Comparison of ENCODE assay signal across 9 mouse cellular contexts in the genomic region with DNA sequence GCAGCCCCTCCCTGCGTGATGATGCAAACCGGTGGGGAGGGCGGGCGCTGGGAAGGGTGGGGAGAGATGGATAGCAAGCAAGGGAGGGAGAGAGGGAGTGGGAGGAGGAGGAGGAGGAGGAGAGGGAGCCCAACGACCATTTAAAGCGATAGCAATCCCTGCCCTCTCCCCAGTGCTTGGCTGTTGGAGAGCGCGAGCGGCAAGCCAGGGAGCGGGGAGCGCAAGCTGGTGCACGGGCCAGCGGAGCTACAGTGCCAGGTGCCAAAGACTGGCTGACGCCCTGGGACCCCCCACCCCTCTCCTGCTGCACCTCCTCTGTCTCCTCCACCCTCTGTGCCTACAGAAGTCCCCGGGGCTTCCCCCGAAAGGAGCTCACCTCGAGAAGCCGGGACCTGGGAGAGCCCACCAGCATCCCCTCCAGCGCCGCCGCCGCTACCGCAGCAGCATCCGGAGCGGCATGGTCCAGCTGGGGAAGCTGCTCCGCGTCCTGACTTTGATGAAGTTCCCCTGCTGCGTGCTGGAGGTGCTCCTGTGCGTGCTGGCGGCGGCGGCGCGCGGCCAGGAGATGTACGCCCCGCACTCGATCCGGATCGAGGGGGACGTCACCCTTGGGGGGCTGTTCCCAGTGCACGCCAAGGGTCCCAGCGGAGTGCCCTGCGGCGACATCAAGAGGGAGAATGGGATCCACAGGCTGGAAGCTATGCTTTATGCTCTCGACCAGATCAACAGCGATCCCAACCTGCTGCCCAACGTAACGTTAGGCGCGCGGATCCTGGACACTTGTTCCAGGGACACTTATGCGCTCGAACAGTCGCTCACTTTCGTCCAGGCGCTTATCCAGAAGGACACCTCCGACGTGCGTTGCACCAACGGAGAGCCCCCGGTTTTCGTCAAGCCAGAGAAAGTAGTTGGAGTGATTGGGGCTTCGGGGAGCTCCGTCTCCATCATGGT. TPM values are rescaled to one million over a fixed set of nuclear protein-coding genes. Genes with fewer than 3 reads are reported as not detected.
DNase-seq lines count a peak whose midpoint lies in the region; ATAC-seq and TF ChIP-seq lines count a peak whose summit lies in the region.
"Had no signal": no experiment of that assay in that cellular context is flagged by ENCODE, and none has a peak within 500 bp of the region (broad histone marks: within the 10 kb centered on the region; RNA-seq: fewer than 3 reads in every experiment).

A gene (plus strand): TSS at position 171 of the 951 bp plus-strand sequence.

- peak within 1 kb of the TSS; percentile 23 for H3K4me3 ChIP-seq in cerebellum, adult 2 months (replicated peaks; ENCODE audit: insufficient read depth, low read depth, low read length)
- H3K4me3 ChIP-seq in ES-E14 (ENCODE audit: insufficient read depth in 1 of 2, low read depth in 1 of 2, low read length in 2 of 2, poor library complexity in 1 of 2, severe bottlenecking in 1 of 2): peak within 1 kb of the TSS; percentile 67
- peak within 1 kb of the TSS; percentile 67 for H3K4me3 ChIP-seq in forebrain, embryonic 10.5 days
- peak within 1 kb of the TSS; percentile 25 for H3K4me3 ChIP-seq in intestine, embryonic 14.5 days (ENCODE audit: low read depth, low read length)
- H3K4me3 ChIP-seq in liver, embryonic 13.5 days (replicated peaks): no peak within 1 kb of the TSS; the same call in 1 of the 2 replicates
- peak within 1 kb of the TSS; percentile 44 for H3K4me3 ChIP-seq in stomach, embryonic 14.5 days (ENCODE audit: low read depth, low read length)

- H3K4me1 ChIP-seq in cerebellum, adult 2 months (ENCODE audit: control insufficient read depth, insufficient read depth, low read length): no peaks in the 10 kb centered on the region
- no peaks in the 10 kb centered on the region for H3K4me1 ChIP-seq in ES-E14 (ENCODE audit: control insufficient read depth in 2 of 2, insufficient read depth in 2 of 2, low read length in 2 of 2, poor library complexity in 1 of 2)
- H3K4me1 ChIP-seq in forebrain, embryonic 10.5 days: peaks cover 24% of the 10 kb centered on the region
- no peaks in the 10 kb centered on the region for H3K4me1 ChIP-seq in intestine, embryonic 14.5 days (replicated peaks; ENCODE audit: control insufficient read depth, insufficient read depth, low read length)
- no peaks in the 10 kb centered on the region for H3K4me1 ChIP-seq in liver, embryonic 13.5 days (replicated peaks)
- no peaks in the 10 kb centered on the region; the same call in 1 of the 2 replicates for H3K4me1 ChIP-seq in stomach, embryonic 14.5 days (ENCODE audit: control insufficient read depth, insufficient read depth, low read length)

- no peaks in the 10 kb centered on the region for H3K36me3 ChIP-seq in ES-E14 (ENCODE audit: control insufficient read depth, insufficient read depth, low read length, poor library complexity, severe bottlenecking)
- H3K36me3 ChIP-seq in forebrain, embryonic 10.5 days (replicated peaks): no peaks in the 10 kb centered on the region
- H3K36me3 ChIP-seq in intestine, embryonic 14.5 days (ENCODE audit: control insufficient read depth, insufficient read depth, low read length): no peaks in the 10 kb centered on the region
- no peaks in the 10 kb centered on the region for H3K36me3 ChIP-seq in liver, embryonic 13.5 days
- no peaks in the 10 kb centered on the region for H3K36me3 ChIP-seq in stomach, embryonic 14.5 days (ENCODE audit: control insufficient read depth, insufficient read depth, low read length)

- peak; percentile 83 for ATAC-seq in intestine, embryonic 14.5 days (replicated peaks; ENCODE audit: low FRiP score, low TSS enrichment, low read depth)
- ATAC-seq in liver, embryonic 13.5 days (ENCODE audit: low read depth): no peak
- peak; percentile 62; the same call in 1 of the 2 replicates for ATAC-seq in stomach, embryonic 14.5 days (ENCODE audit: insufficient number of reproducible peaks, insufficient read depth, low FRiP score, low read depth)

- no peaks in the 10 kb centered on the region for H3K9me3 ChIP-seq in ES-E14 (ENCODE audit: control insufficient read depth, insufficient read depth, low read depth, low read length)
- H3K9me3 ChIP-seq in forebrain, embryonic 10.5 days: no peaks in the 10 kb centered on the region
- H3K9me3 ChIP-seq in intestine, embryonic 14.5 days (ENCODE audit: control insufficient read depth, low read length): no peaks in the 10 kb centered on the region
- no peaks in the 10 kb centered on the region for H3K9me3 ChIP-seq in liver, embryonic 13.5 days (replicated peaks)
- H3K9me3 ChIP-seq in stomach, embryonic 14.5 days (ENCODE audit: control insufficient read depth, low read depth, low read length): no peaks in the 10 kb centered on the region

- H3K27me3 ChIP-seq in cerebellum, adult 2 months (ENCODE audit: control insufficient read depth, insufficient read depth, low read length): no peaks in the 10 kb centered on the region
- peaks cover 57% of the 10 kb centered on the region for H3K27me3 ChIP-seq in forebrain, embryonic 10.5 days (ENCODE audit: poor library complexity, severe bottlenecking)
- H3K27me3 ChIP-seq in intestine, embryonic 14.5 days (replicated peaks; ENCODE audit: control insufficient read depth, insufficient read depth, low read length): peaks cover 54% of the 10 kb centered on the region
- H3K27me3 ChIP-seq in liver, embryonic 13.5 days: peaks cover 29% of the 10 kb centered on the region
- peaks cover 16% of the 10 kb centered on the region; the same call in 1 of the 2 replicates for H3K27me3 ChIP-seq in stomach, embryonic 14.5 days (ENCODE audit: control insufficient read depth, insufficient read depth, low read length)

- DNase-seq in cerebellum, adult 2 months: peak; percentile 20
- no peak for DNase-seq in cerebellum, adult 9-10 months
- no peak for DNase-seq in ES-E14 (ENCODE audit: low read depth, low spot score)
- peak; percentile 53 for DNase-seq in forebrain, embryonic 10.5 days (ENCODE audit: extremely low spot score, low spot score)
- peak; percentile 75 for DNase-seq in intestine, embryonic 14.5 days (ENCODE audit: low spot score)
- no peak for DNase-seq in liver, embryonic 13.5 days
- no peak for DNase-seq in urinary bladder, adult 2 months (ENCODE audit: low spot score)

- WGBS in cerebellum, adult 2 months: under 1% methylated on average over 65 of the region's 65 CpGs
- under 1% methylated on average over 64 of the region's 65 CpGs for WGBS in forebrain, embryonic 10.5 days
- under 1% methylated on average over 64 of the region's 65 CpGs for whole genome bisulfite sequencing in intestine, embryonic 14.5 days
- 3% methylated on average over 64 of the region's 65 CpGs for WGBS in liver, embryonic 13.5 days (ENCODE audit: insufficient replicate concordance)
- WGBS in stomach, embryonic 14.5 days: under 1% methylated on average over 65 of the region's 65 CpGs

- no peak within 1 kb of the TSS for H3K27ac ChIP-seq in cerebellum, adult 2 months (ENCODE audit: insufficient read depth, low read length)
- no peak within 1 kb of the TSS for H3K27ac ChIP-seq in ES-E14 (ENCODE audit: insufficient read depth, low read depth, low read length, poor library complexity, severe bottlenecking)
- H3K27ac ChIP-seq in forebrain, embryonic 10.5 days: peak within 1 kb of the TSS; percentile 68
- H3K27ac ChIP-seq in intestine, embryonic 14.5 days (ENCODE audit: low read depth): no peak within 1 kb of the TSS
- H3K27ac ChIP-seq in liver, embryonic 13.5 days: no peak within 1 kb of the TSS
- no peak within 1 kb of the TSS for H3K27ac ChIP-seq in stomach, embryonic 14.5 days (ENCODE audit: low read length)

- 0 out of 2 replicates have a peak within 1 kb of the TSS, but pooled peaks have one; percentile 21 for H3K9ac ChIP-seq in ES-E14 (ENCODE audit: insufficient read depth, low read depth, low read length, poor library complexity, severe bottlenecking)
- no peak within 1 kb of the TSS for H3K9ac ChIP-seq in intestine, embryonic 14.5 days (ENCODE audit: low read length)
- H3K9ac ChIP-seq in liver, embryonic 13.5 days: no peak within 1 kb of the TSS
- no peak within 1 kb of the TSS for H3K9ac ChIP-seq in stomach, embryonic 14.5 days (replicated peaks; ENCODE audit: low read depth, low read length)

- TF ChIP-seq POLR2A in cerebellum, adult 2 months (IDR thresholded peaks at IDR 0.05; ENCODE audit: borderline replicate concordance, insufficient read depth, low read length): 0 out of 2 replicates have a peak, but pooled peaks have one; percentile 19

- TF ChIP-seq CTCF in cerebellum, adult 2 months (IDR thresholded peaks at IDR 0.05; ENCODE audit: borderline replicate concordance, insufficient read depth, low read depth, low read length): no peak

- in situ Hi-C loops in ES-E14 (cut with MboI; ENCODE audit: low sequenced_read_pairs in 2 of 2, unreplicated experiment in 2 of 2): no loop called here

- H3K4me2 ChIP-seq in intestine, embryonic 14.5 days (ENCODE audit: low read length): peak within 1 kb of the TSS; percentile 56
- H3K4me2 ChIP-seq in liver, embryonic 13.5 days: peak within 1 kb of the TSS; percentile 36
- peak within 1 kb of the TSS; percentile 72 for H3K4me2 ChIP-seq in stomach, embryonic 14.5 days (replicated peaks; ENCODE audit: low read depth, low read length)

TF ChIP-seq in ES-E14, 5 proteins besides CTCF, POLR2A, EP300 and RAD21:
- TF ChIP-seq ZNF384 (IDR thresholded peaks at IDR 0.05; ENCODE audit: low read depth, low read length) (no peak), HCFC1 (IDR thresholded peaks at IDR 0.05; ENCODE audit: borderline replicate concordance, insufficient read depth, low read length) (no peak), CHD2 (IDR thresholded peaks at IDR 0.05; ENCODE audit: low read depth, low read length) (no peak), ZC3H11A (IDR thresholded peaks at IDR 0.05; ENCODE audit: borderline replicate concordance, low read depth, low read length) (no peak), MAFK (IDR thresholded peaks at IDR 0.05; ENCODE audit: insufficient read depth, low read depth, low read length) (no peak)

RNA-seq across cellular contexts. Expression of the gene that starts here (rescaled TPM):
- polyA plus RNA-seq in cerebellum, adult 2 months (2012; rRNA removed): 21.3 and 22.9 TPM in 2 replicates
- not detected in 2 replicates for total RNA-seq in ES-E14 (2012; rRNA removed)
- 0.20 and 0.32 TPM in 2 replicates for polyA plus RNA-seq in forebrain, embryonic 10.5 days (2016; fragmentation: Nextera tagmentation; extraction: Ambion mirVana)
- polyA plus RNA-seq in intestine, embryonic 14.5 days (2014; fragmentation: Nextera tagmentation; extraction: Ambion mirVana): 1.8 and 2.2 TPM in 2 replicates
- 0.08 and 0.09 TPM in 2 replicates for polyA plus RNA-seq in liver, embryonic 13.5 days (2015; fragmentation: Nextera tagmentation; extraction: Ambion mirVana)
- 3.3 and 3.6 TPM in 2 replicates for polyA plus RNA-seq in stomach, embryonic 14.5 days (2014; fragmentation: Nextera tagmentation; extraction: Ambion mirVana)
- 0.32 and 0.62 TPM in 2 replicates for polyA plus RNA-seq in urinary bladder, adult 2 months (2012; rRNA removed)
- total RNA-seq: hematopoietic stem cell, adult 5-6 weeks had no signal

Comparison
In these comparisons a context has a peak if more than half of its experiments do, and no peak if none do; other contexts are left out.
1. DNase-seq: peak in cerebellum, adult 2 months (2 of 2) and intestine, embryonic 14.5 days (single experiment); none in cerebellum, adult 9-10 months (single experiment), ES-E14 (single experiment), liver, embryonic 13.5 days (single experiment) and urinary bladder, adult 2 months (single experiment).
2. Peak in DNase-seq, H3K4me3 ChIP-seq and H3K27ac ChIP-seq in forebrain, embryonic 10.5 days; RNA of the gene not detected or under 1 TPM.
3. Peak in every context shown above with its lines, with median percentiles within 50 percentile points of each other: H3K4me2 ChIP-seq.